Mouse (Mus musculus): ENCODE results near the gene Vdr.

Vdr gene

GRCm38 (mm10) chr15:97910530-97910929, at the start of gene Vdr:
TSS of gene Vdr (minus strand) at chr15:97910630.
- no peak for TF ChIP-seq GATA4 (IDR thresholded peaks at IDR 0.05; ENCODE audit: insufficient replicate concordance, low read length)

GRCm38 (mm10) chr15:97956416-97956815, 46.0 kb upstream of the Vdr start:
- TF ChIP-seq GATA4 (IDR thresholded peaks at IDR 0.05; ENCODE audit: insufficient replicate concordance, low read length): no peak

- no peak for TF ChIP-seq GATA4 (IDR thresholded peaks at IDR 0.05; ENCODE audit: insufficient replicate concordance, low read length)
Measured at GRCm38 (mm10) chr15:97955742-97956141, 45.3 kb upstream of the Vdr start.

GRCm38 (mm10) chr15:97955286-97955685, 44.9 kb upstream of the Vdr start:
- no peak for TF ChIP-seq GATA4 (IDR thresholded peaks at IDR 0.05; ENCODE audit: insufficient replicate concordance, low read length)

- no peak for TF ChIP-seq GATA4 (IDR thresholded peaks at IDR 0.05; ENCODE audit: insufficient replicate concordance, low read length)
Measured at GRCm38 (mm10) chr15:97954671-97955070, 44.2 kb upstream of the Vdr start.

- no peak for TF ChIP-seq GATA4 (IDR thresholded peaks at IDR 0.05; ENCODE audit: insufficient replicate concordance, low read length)
Measured at GRCm38 (mm10) chr15:97952889-97953189, 42.4 kb upstream of the Vdr start.

GRCm38 (mm10) chr15:97952137-97952888, 41.9 kb upstream of the Vdr start:
- no peak for TF ChIP-seq GATA4 (IDR thresholded peaks at IDR 0.05; ENCODE audit: insufficient replicate concordance, low read length)

GRCm38 (mm10) chr15:97950240-97950639, 39.8 kb upstream of the Vdr start:
- no peak for TF ChIP-seq GATA4 (IDR thresholded peaks at IDR 0.05; ENCODE audit: insufficient replicate concordance, low read length)

- TF ChIP-seq GATA4 (IDR thresholded peaks at IDR 0.05; ENCODE audit: insufficient replicate concordance, low read length): no peak
Measured at GRCm38 (mm10) chr15:97949706-97950105, 39.3 kb upstream of the Vdr start.

- TF ChIP-seq GATA4 (IDR thresholded peaks at IDR 0.05; ENCODE audit: insufficient replicate concordance, low read length): no peak
Measured at GRCm38 (mm10) chr15:97948720-97949119, 38.3 kb upstream of the Vdr start.

- TF ChIP-seq GATA4 (IDR thresholded peaks at IDR 0.05; ENCODE audit: insufficient replicate concordance, low read length): no peak
Measured at GRCm38 (mm10) chr15:97945656-97946315, 35.4 kb upstream of the Vdr start.

- no peak for TF ChIP-seq GATA4 (IDR thresholded peaks at IDR 0.05; ENCODE audit: insufficient replicate concordance, low read length)
Measured at GRCm38 (mm10) chr15:97944919-97945574, 34.6 kb upstream of the Vdr start.

GRCm38 (mm10) chr15:97943356-97943755, 32.9 kb upstream of the Vdr start:
- no peak for TF ChIP-seq GATA4 (IDR thresholded peaks at IDR 0.05; ENCODE audit: insufficient replicate concordance, low read length)

GRCm38 (mm10) chr15:97942538-97942937, 32.1 kb upstream of the Vdr start:
- no peak for TF ChIP-seq GATA4 (IDR thresholded peaks at IDR 0.05; ENCODE audit: insufficient replicate concordance, low read length)

GRCm38 (mm10) chr15:97941306-97941705, 30.9 kb upstream of the Vdr start:
- TF ChIP-seq GATA4 (IDR thresholded peaks at IDR 0.05; ENCODE audit: insufficient replicate concordance, low read length): no peak

- no peak for TF ChIP-seq GATA4 (IDR thresholded peaks at IDR 0.05; ENCODE audit: insufficient replicate concordance, low read length)
Measured at GRCm38 (mm10) chr15:97940088-97940487, 29.7 kb upstream of the Vdr start.
